Mouse (Mus musculus) olfactory bulb, adult 2 months (tissue): ENCODE data around the gene Anapc10. TPM values are rescaled to one million over a fixed set of nuclear protein-coding genes. Genes with fewer than 3 reads are reported as not detected.
"Not testable (repeated sequence)": the region's sequence is repeated elsewhere in the genome, so short reads cannot be mapped to it uniquely, and the experiment has no call there.

Experiments
- H3K27ac ChIP-seq: fragments of 200-500 bp; 2 replicates; pipeline ENCODE4 v1.5.1; 2012; ENCODE audit warnings: low read depth, low read length; ENCODE audit not compliant: insufficient read depth
- H3K4me1 ChIP-seq: fragments of 200-500 bp; 2 replicates; pipeline ENCODE4 v1.6.1; 2012; ENCODE audit warnings: low read length; ENCODE audit not compliant: control insufficient read depth, insufficient read depth
- H3K4me3 ChIP-seq: fragments of 200-500 bp; 2 replicates; pipeline ENCODE4 v1.5.1; 2012; ENCODE audit warnings: mild to moderate bottlenecking, low read depth, low read length, moderate library complexity; ENCODE audit not compliant: insufficient read depth
- CTCF ChIP-seq: fragments of 200-500 bp; IDR thresholded peaks from 2 replicates; pipeline ENCODE4 v1.5.1; 2012; ENCODE audit warnings: low read depth, mild to moderate bottlenecking, low read length, moderate library complexity; ENCODE audit not compliant: insufficient read depth
- POLR2A ChIP-seq: fragments of 200-500 bp; IDR thresholded peaks from 2 replicates; pipeline ENCODE4 v1.6.1; 2012; ENCODE audit warnings: mild to moderate bottlenecking, low read depth, low read length, moderate library complexity; ENCODE audit not compliant: insufficient read depth
- WGBS: fragments of 180-500 bp; shearing (Covaris S2); methylation state at CpG from one replicate; pipeline ENCODE4 v1.1.7; 2018; 5-methylcytosine and 5-hydroxymethylcytosine counted together
- polyA plus RNA-seq: library from polyadenylated mRNA; stranded (reverse); fragments of >200 nt; gene quantifications from 2 replicates; pipeline ENCODE4 v1.2.4, GENCODE M21; 2012; ENCODE audit warnings: low replicate concordance; ENCODE audit not compliant: missing spikeins, insufficient read depth, insufficient read length

The Anapc10 gene
- polyA plus RNA-seq, 1 experiment: not detected

DNA sequence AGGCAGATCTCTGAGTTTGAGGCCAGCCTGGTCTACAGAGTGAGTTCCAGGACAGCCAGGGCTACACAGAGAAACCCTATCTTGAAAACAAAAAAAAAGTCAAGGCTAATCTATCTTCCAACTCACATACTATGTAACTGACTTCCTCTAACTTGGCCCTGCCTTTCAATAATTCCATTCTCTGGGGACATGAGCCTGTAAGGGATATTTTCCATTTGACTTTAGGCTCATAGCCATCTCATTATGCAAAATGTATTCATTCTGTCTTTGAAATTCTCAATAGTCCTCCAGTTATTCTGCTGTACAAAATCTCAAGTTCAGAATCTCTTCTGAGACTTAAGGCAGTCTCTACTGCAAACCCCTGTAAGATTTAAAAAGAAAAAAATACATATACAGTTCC, 9.9 kb downstream of the Anapc10 start:
- Histone ChIP-seq H3K4me1 (no peaks in the 10 kb centered on the region), H3K27ac (no peak overlapping the region), H3K4me3 (no peak overlapping the region)
- no peak for TF ChIP-seq CTCF
- no peak for TF ChIP-seq POLR2A

DNA sequence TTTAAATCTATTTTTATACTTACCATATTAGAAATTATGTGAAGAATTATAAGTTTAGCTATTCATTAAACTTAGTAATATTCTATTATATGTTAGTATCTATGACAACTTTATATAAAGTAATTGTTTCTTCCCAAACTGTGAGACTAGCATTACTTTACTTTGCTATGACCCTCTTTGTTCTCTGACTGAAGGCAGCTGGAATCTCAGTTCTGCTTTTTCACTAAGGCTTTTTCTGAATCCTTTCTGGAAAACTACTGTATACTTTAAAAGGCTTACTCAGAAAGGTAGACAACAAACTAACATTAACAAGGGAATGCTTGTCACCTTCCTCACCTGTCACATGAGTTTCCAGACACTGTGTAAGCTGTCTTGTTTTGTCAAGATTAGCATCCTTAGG, 11.7 kb downstream of the Anapc10 start:
- Histone ChIP-seq H3K4me1 (no peaks in the 10 kb centered on the region), H3K4me3 (no peak overlapping the region), H3K27ac (no peak overlapping the region)
- TF ChIP-seq POLR2A (no peak), CTCF (no peak)

DNA sequence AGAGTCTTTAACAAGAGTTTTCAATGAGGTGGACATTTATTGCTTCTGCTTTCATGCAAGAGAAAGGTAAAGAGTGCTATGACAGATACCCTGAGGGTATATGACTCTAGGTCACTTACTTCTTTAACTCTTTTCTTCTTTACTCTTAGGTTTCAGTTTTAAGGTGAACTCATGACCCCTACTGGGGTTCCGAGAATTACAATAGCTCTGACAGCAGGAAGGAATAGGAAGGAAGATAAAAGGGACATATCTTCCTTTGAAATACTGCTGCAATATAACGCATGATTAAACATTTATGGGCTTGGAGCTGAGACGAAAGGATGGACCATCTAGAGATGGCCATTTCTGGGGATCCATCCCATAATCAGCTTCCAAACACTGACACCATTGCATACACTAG, 13.0 kb downstream of the Anapc10 start:
- Histone ChIP-seq H3K4me3 (no peak overlapping the region), H3K27ac (no peak overlapping the region), H3K4me1 (no peaks in the 10 kb centered on the region)
- TF ChIP-seq POLR2A (no peak), CTCF (no peak)
- WGBS: 83% methylated on average over 3 of the region's 3 CpGs

DNA sequence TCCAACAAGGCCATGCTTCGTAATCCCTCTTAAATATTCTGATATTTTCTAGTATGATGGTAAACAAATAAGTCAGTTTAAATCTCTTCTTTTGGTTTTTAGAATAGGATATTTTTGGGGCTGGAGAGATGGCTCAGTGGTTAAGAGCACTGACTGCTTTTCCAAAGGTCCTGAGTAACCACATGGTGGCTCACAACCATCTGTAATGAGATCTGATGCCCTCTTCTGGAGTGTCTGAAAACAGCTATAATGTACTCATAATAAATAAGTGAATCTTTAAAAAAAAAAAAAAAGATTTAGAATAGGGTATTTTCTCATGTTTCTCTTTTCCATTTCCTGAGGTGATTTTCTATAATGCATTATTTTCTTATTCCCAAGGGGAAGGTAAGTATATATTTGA, 16.3 kb downstream of the Anapc10 start:
- 93% methylated on average over 1 of the region's 1 CpGs for WGBS
- no peak overlapping the region for H3K27ac ChIP-seq
- TF ChIP-seq POLR2A (no peak), CTCF (no peak)
- H3K4me1 ChIP-seq: no peaks in the 10 kb centered on the region
- H3K4me3 ChIP-seq: no peak overlapping the region

DNA sequence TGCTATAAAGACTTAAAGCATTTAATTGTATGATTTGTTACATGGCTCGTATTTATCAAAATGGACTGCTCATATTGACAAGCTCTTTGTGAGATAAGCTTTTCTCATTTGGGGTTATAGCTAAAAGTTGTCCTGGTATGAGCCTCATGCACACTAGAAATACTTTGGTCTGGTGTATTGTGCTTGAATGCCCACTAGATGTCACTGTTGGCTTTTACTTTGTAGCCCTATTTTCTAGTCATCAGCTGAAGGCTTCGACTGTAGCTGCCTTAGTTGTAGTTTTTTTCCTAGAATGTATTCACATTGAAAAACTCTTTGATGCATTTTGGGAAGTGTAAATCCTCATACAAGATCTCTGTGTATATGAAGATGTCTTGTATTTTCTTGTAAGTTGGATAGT, 22.7 kb downstream of the Anapc10 start:
- H3K4me1 ChIP-seq: no peaks in the 10 kb centered on the region
- TF ChIP-seq POLR2A: no peak
- TF ChIP-seq CTCF: no peak
- H3K4me3 ChIP-seq: no peak overlapping the region
- WGBS: 13% methylated on average over 2 of the region's 2 CpGs
- H3K27ac ChIP-seq: no peak overlapping the region

DNA sequence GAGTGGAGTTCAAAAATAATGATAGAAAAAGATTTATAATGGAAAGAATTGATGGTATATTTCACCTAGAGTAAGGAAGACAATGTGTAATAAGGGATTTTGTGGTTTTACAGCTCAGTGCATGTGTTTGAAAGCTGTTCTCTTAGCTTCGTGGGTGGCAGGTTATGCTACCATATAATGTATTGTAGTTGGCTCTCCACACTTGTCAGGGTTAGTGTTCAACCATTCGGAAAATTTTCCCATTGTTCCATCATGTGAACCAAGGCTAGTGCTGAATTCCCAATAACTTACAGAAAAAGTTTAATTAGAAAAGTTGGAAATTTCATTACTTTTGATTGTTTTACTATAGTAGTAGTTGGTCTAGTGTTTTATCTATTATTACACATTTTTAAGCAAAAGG, 36.6 kb downstream of the Anapc10 start:
- TF ChIP-seq CTCF (no peak), POLR2A (no peak)
- Histone ChIP-seq H3K27ac (no peak overlapping the region), H3K4me3 (no peak overlapping the region), H3K4me1 (no peaks in the 10 kb centered on the region)
- WGBS: 44% methylated on average over 2 of the region's 2 CpGs

DNA sequence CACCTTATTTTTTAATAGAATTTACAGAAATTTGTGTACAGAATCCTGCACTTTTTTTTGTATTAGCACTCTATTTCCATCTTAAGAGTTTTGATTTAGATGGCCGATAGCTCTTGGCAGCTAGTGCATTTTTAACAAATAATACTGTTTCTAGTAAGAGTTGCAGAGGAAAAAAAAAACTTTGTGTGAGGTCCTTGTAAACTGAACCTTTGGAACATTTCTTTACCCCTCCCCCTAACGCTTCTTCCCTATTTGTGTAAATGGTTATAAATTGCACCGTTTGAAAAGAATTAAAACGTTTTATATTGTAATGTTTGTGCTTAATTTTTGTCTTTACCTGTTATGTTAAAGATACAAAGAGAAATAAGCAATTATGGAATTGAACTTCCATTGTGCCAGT, 37.0 kb downstream of the Anapc10 start:
- Histone ChIP-seq H3K4me1 (no peaks in the 10 kb centered on the region), H3K27ac (no peak overlapping the region), H3K4me3 (no peak overlapping the region)
- WGBS: 47% methylated on average over 4 of the region's 4 CpGs
- TF ChIP-seq POLR2A: no peak
- no peak for TF ChIP-seq CTCF

DNA sequence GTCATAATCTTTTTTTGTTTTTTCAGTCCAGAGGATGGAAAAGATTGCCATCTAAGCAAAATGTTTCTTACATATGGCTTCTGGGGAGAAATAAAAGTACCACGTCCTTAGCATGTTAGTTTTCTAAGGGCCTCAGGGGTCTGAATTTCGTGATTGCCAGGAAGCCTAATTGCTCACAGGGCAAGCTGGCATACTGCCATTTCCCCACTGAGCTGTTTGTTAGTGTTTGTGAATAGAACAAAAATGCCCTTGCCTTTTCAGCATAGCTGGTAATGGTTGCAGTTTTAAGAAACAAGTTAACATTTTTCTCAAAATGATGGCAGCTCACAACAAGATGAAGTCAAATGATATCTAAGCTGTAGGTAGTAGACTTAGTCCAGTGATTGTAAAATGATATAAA, 38.7 kb downstream of the Anapc10 start:
- no peak overlapping the region for H3K27ac ChIP-seq
- TF ChIP-seq CTCF (no peak), POLR2A (no peak)
- H3K4me3 ChIP-seq: no peak overlapping the region
- 13% methylated on average over 2 of the region's 2 CpGs for WGBS
- no peaks in the 10 kb centered on the region for H3K4me1 ChIP-seq

DNA sequence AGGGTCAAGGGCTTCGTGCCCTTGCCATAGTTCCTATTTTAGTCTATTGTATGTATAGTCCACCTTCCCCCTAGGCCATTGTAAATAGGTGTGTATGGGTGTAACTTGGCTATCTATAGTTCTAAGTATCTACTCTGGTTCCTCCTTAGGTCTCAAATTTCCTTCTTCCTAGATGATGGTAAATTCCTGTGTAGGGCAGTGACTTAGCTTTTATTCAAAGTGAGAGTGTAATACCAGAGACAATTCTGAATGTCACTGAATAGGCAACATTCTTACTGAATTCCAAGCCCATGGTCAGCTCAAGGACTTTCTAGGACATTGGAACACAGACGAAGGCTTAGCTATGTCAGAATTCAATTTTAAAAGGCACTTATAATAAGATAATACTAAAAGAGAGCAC, 83.3 kb downstream of the Anapc10 start:
- not testable (repeated sequence) for H3K4me3 ChIP-seq
- WGBS: 85% methylated on average over 2 of the region's 2 CpGs

DNA sequence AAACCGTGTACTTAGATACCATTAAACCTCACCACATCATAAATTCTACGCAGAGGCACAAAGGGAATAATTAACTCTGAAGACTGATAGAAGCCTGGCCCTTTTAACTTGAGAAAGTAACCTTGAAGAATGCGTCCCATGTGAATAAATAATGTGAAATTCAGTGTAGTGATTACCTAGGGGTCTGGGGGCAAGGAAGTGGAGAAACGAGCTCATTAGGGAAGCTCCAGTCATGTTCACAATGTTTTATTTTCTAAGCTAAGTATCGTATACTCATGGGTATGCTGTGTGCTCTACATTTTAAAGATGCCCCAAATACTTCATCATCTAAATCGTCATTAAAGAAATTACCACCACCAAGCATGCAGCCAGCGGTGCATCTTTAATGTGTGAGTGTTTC, 85.1 kb downstream of the Anapc10 start:
- TF ChIP-seq CTCF (no peak), POLR2A (no peak)
- Histone ChIP-seq H3K4me3 (no peak overlapping the region), H3K27ac (no peak overlapping the region), H3K4me1 (no peaks in the 10 kb centered on the region)
- 80% methylated on average over 7 of the region's 7 CpGs for WGBS

More for the DNA sequence above, 83.3 kb downstream of the Anapc10 start:
- H3K4me1 ChIP-seq, H3K27ac ChIP-seq: not testable (repeated sequence)

DNA sequence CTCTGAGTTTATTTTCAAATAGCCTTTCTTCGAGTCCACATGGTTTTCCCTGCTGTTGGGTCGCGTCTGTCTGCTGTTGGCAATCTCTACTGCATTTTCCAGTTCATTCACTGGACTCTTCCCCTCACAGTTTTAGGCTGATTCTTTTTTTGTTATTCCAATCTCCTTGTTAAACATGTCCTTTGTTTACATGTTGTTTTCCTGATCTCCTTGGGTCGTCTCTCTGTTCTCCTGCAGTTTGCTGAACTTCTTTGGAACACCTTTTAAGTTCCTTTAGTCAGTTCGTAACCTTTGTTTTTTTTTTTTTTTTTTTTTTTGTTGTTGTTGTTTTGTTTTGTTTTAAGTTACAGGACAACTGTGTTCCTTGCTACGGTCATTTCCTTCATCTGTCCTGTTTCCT, 92.9 kb downstream of the Anapc10 start:
- TF ChIP-seq CTCF (no peak), POLR2A (no peak)
- Histone ChIP-seq H3K27ac (no peak overlapping the region), H3K4me1 (no peaks in the 10 kb centered on the region), H3K4me3 (no peak overlapping the region)
- 84% methylated on average over 6 of the region's 6 CpGs for WGBS
